Mouse (Mus musculus) CH12.LX (cell line): ENCODE data around the gene Chrdl2. TPM values are rescaled to one million over a fixed set of nuclear protein-coding genes. Genes with fewer than 3 reads are reported as not detected.

Source experiments
- DNase-seq: peaks from one replicate; pipeline ENCODE4 v3.0.0-alpha.2; 2013; ENCODE audit errors: extremely low read depth
- H3K27ac ChIP-seq: 2 replicates; pipeline ENCODE4 v1.5.1; 2012; ENCODE audit warnings: low read depth, mild to moderate bottlenecking, control low read depth, moderate library complexity; ENCODE audit not compliant: insufficient read depth
- H3K27me3 ChIP-seq: replicated peaks from 2 replicates; pipeline ENCODE3; 2012; ENCODE audit warnings: inconsistent platforms
- H3K36me3 ChIP-seq, 2 experiments: replicated peaks in 1 of 2; 2 replicates each; pipeline versions ENCODE3 to v1.6.1; 2012; ENCODE audit warnings: inconsistent platforms in 1 of 2, low read length in 1 of 2, mild to moderate bottlenecking in 1 of 2, mixed read lengths in 1 of 2, moderate library complexity in 1 of 2; ENCODE audit not compliant: control insufficient read depth in 1 of 2, insufficient read depth in 1 of 2
- H3K4me1 ChIP-seq, 2 experiments: 2 replicates each; pipeline ENCODE4 v1.6.1; 2012; ENCODE audit warnings: inconsistent platforms in 1 of 2, moderate library complexity in 1 of 2; ENCODE audit not compliant: insufficient read depth in 2 of 2, control insufficient read depth in 1 of 2
- H3K4me2 ChIP-seq: 2 replicates; pipeline ENCODE4 v1.6.1; 2012; ENCODE audit warnings: low read depth, mild to moderate bottlenecking, control low read depth; ENCODE audit not compliant: poor library complexity, insufficient read depth, severe bottlenecking
- H3K4me3 ChIP-seq, 3 experiments: fragments of 150-350 bp in 1 of 3; sonication (generic) in 1 of 3; replicated peaks in 1 of 3; 2 replicates each; pipeline versions ENCODE3 to v1.5.1; 2011 to 2012; ENCODE audit warnings: low read depth in 2 of 3, low read length in 2 of 3, mild to moderate bottlenecking in 2 of 3, moderate library complexity in 2 of 3, control low read depth in 1 of 3, improper control_type of control experiment in 1 of 3, inconsistent platforms in 1 of 3, mixed read lengths in 1 of 3; ENCODE audit not compliant: poor library complexity in 1 of 3
- H3K79me2 ChIP-seq: replicated peaks from 2 replicates; pipeline ENCODE4 v1.6.1; 2012; ENCODE audit warnings: mild to moderate bottlenecking, moderate library complexity; ENCODE audit not compliant: control insufficient read depth, poor library complexity, insufficient read depth, severe bottlenecking; ENCODE audit errors: extremely low read depth
- H3K9ac ChIP-seq: 2 replicates; pipeline ENCODE4 v1.6.1; 2012; ENCODE audit warnings: low read depth, mild to moderate bottlenecking, control low read depth, moderate library complexity; ENCODE audit not compliant: insufficient read depth
- H3K9me3 ChIP-seq: replicated peaks from 2 replicates; pipeline ENCODE3; 2012; ENCODE audit warnings: low read length, inconsistent platforms, mixed read lengths
- CHD1 ChIP-seq: IDR thresholded peaks from 2 replicates; pipeline ENCODE4 v1.6.1; 2012; ENCODE audit warnings: low read depth, low read length, improper control_type of control experiment, inconsistent platforms
- CTCF ChIP-seq, 2 experiments: IDR thresholded peaks in 1 of 2; conservative IDR thresholded peaks in 1 of 2; 2 replicates each; pipeline ENCODE4 v1.5.1; 2011 to 2012; ENCODE audit warnings: low read depth in 2 of 2, low read length in 2 of 2, improper control_type of control experiment in 1 of 2, inconsistent platforms in 1 of 2, mild to moderate bottlenecking in 1 of 2, moderate library complexity in 1 of 2
- E2F4 ChIP-seq: IDR thresholded peaks from 2 replicates; pipeline ENCODE4 v1.6.1; 2011; ENCODE audit warnings: low read depth, low read length, improper control_type of control experiment; ENCODE audit not compliant: insufficient replicate concordance
- EP300 ChIP-seq: IDR thresholded peaks from 2 replicates; pipeline ENCODE4 v1.6.1; 2011; ENCODE audit warnings: low read length, improper control_type of control experiment
- JUN ChIP-seq: IDR thresholded peaks from 2 replicates; pipeline ENCODE4 v1.6.1; 2011; ENCODE audit warnings: low read depth, mild to moderate bottlenecking, low read length, improper control_type of control experiment, moderate library complexity; ENCODE audit not compliant: insufficient read depth
- KAT2A ChIP-seq: IDR thresholded peaks from 2 replicates; pipeline ENCODE4 v1.6.1; 2012; ENCODE audit warnings: low read length, improper control_type of control experiment, inconsistent platforms; ENCODE audit not compliant: insufficient replicate concordance
- MAFK ChIP-seq: IDR thresholded peaks from 2 replicates; pipeline ENCODE4 v1.6.1; 2011; ENCODE audit warnings: low read length, improper control_type of control experiment; ENCODE audit not compliant: insufficient replicate concordance
- MAX ChIP-seq: IDR thresholded peaks from 2 replicates; pipeline ENCODE4 v1.6.1; 2011; ENCODE audit warnings: low read length, improper control_type of control experiment
- MEF2A ChIP-seq: IDR thresholded peaks from 2 replicates; pipeline ENCODE4 v1.6.1; 2014; ENCODE audit warnings: low read depth, mild to moderate bottlenecking, inconsistent platforms, low read length, improper control_type of control experiment, borderline replicate concordance
- NRF1 ChIP-seq: IDR thresholded peaks from 2 replicates; pipeline ENCODE4 v1.6.1; 2014; ENCODE audit warnings: low read depth, mild to moderate bottlenecking, inconsistent platforms, low read length, improper control_type of control experiment, moderate library complexity
- RCOR1 ChIP-seq: conservative IDR thresholded peaks from 2 replicates; pipeline ENCODE4 v1.6.1; 2012; ENCODE audit warnings: low read depth, mild to moderate bottlenecking, inconsistent platforms, low read length, improper control_type of control experiment
- SIN3A ChIP-seq: IDR thresholded peaks from 2 replicates; pipeline ENCODE4 v1.6.1; 2012; ENCODE audit warnings: low read length, improper control_type of control experiment, inconsistent platforms
- TBP ChIP-seq: conservative IDR thresholded peaks from 2 replicates; pipeline ENCODE4 v1.6.1; 2011; ENCODE audit warnings: low read depth, low read length, improper control_type of control experiment
- TCF12 ChIP-seq: IDR thresholded peaks from 2 replicates; pipeline ENCODE4 v1.6.1; 2014; ENCODE audit warnings: low read depth, mild to moderate bottlenecking, inconsistent platforms, low read length, improper control_type of control experiment
- UBTF ChIP-seq: IDR thresholded peaks from 2 replicates; pipeline ENCODE4 v1.6.1; 2012; ENCODE audit warnings: low read depth, mild to moderate bottlenecking, inconsistent platforms, low read length, improper control_type of control experiment, moderate library complexity
- USF2 ChIP-seq: conservative IDR thresholded peaks from 2 replicates; pipeline ENCODE4 v1.6.1; 2011; ENCODE audit warnings: low read depth, low read length, improper control_type of control experiment
- ZNF384 ChIP-seq: IDR thresholded peaks from 2 replicates; pipeline ENCODE4 v1.6.1; 2012; ENCODE audit warnings: low read depth, low read length, improper control_type of control experiment, inconsistent platforms
- dilution Hi-C: fragments of 300-500 bp; cut with MboI; formaldehyde crosslinking; loops from 2 replicates; pipeline ENCODE4 v1.14.3; 2020; ENCODE audit warnings: low sequenced_read_pairs; ENCODE audit not compliant: extremely low pct_unique_long_range_greater_than_20kb, extremely low pct_ligation_motif_present
- in situ Hi-C: fragments of 300-500 bp; cut with MboI; formaldehyde crosslinking; loops from 3 replicates; pipeline ENCODE4 v1.14.3; 2019; ENCODE audit warnings: low sequenced_read_pairs, low pct_ligation_motif_present, low pct_unique_long_range_greater_than_20kb, mixed read lengths
- polyA plus RNA-seq: library from polyadenylated mRNA; unstranded; fragments of >175 nt; gene quantifications from 2 replicates; pipeline ENCODE4 v1.2.1, GENCODE M21; 2012; ENCODE audit warnings: low read depth; ENCODE audit not compliant: insufficient read length
- total RNA-seq, 2 experiments: library from RNA; depleted of rRNA; stranded (reverse); fragments of 300-350 nt in 1 of 2; fragments of >200 nt in 1 of 2; gene quantifications; 2 replicates each; pipeline ENCODE4 v1.2.3; 2012 to 2014

Chrdl2 gene
- total and polyA plus RNA-seq, 3 experiments, result not detected

- no peaks in the 10 kb centered on the region for H3K79me2 ChIP-seq
- no peak overlapping the region for H3K27ac ChIP-seq
- H3K4me3 ChIP-seq, result no peak overlapping the region
- TF ChIP-seq RCOR1 (no peak), MAFK (no peak), USF2 (no peak), JUN (no peak), CTCF (conservative IDR thresholded peaks at IDR 0.05 in 1 of 2, IDR thresholded peaks at IDR 0.05 in 1 of 2; ENCODE audit: low read depth in 2 of 2, low read length in 2 of 2) (no peak), ZNF384 (no peak), SIN3A (no peak), E2F4 (no peak), UBTF (no peak), NRF1 (no peak), TBP (no peak), EP300 (no peak), CHD1 (no peak)
- H3K36me3 ChIP-seq, result no peaks in the 10 kb centered on the region
- peaks cover 0 to 4% of the 10 kb centered on the region in 2 experiments; a peak in 2 of 4 replicates for H3K4me1 ChIP-seq
- dilution Hi-C loops (no loop called here), in situ Hi-C loops (loop anchor here (25.0 kb wide), 1 partner anchor 181 kb away; the partner anchor contains the start of gene Kcne3)
- no peak for DNase-seq
- no peak overlapping the region for H3K4me2 ChIP-seq
- H3K9me3 ChIP-seq, result no peaks in the 10 kb centered on the region
- H3K27me3 ChIP-seq, result peaks cover 62% of the 10 kb centered on the region
- no peak overlapping the region for H3K9ac ChIP-seq
Measured at GRCm38 (mm10) chr7:100006411-100006810, 439 bp downstream of the Chrdl2 start.

- peaks cover 60% of the 10 kb centered on the region for H3K27me3 ChIP-seq
Measured at GRCm38 (mm10) chr7:100008765-100009164, 2.8 kb downstream of the Chrdl2 start.

More at GRCm38 (mm10) chr7:100008765-100009164, 2.8 kb downstream of the Chrdl2 start:
- in situ Hi-C loops (loop anchor here (25.0 kb wide), 1 partner anchor 179 kb away; the partner anchor contains the start of gene Kcne3), dilution Hi-C loops (no loop called here)
- no peak overlapping the region for H3K27ac ChIP-seq
- H3K9ac ChIP-seq, result no peak overlapping the region
- no peaks in the 10 kb centered on the region for H3K36me3 ChIP-seq
- H3K4me1 ChIP-seq, result peaks cover 0 to 4% of the 10 kb centered on the region in 2 experiments; a peak in 2 of 4 replicates
- no peak overlapping the region for H3K4me3 ChIP-seq
- H3K79me2 ChIP-seq, result no peaks in the 10 kb centered on the region
- H3K4me2 ChIP-seq, result no peak overlapping the region
- TF ChIP-seq TCF12 (no peak), KAT2A (no peak), CHD1 (no peak), MAX (no peak), EP300 (no peak), MEF2A (no peak), E2F4 (no peak)
- no peak for DNase-seq
- no peaks in the 10 kb centered on the region for H3K9me3 ChIP-seq
